Mouse (Mus musculus) retina, embryonic 14.5 days (tissue): Measurements from ENCODE around the gene Gm21293.
"Not testable (repeated sequence)": the region's sequence is repeated elsewhere in the genome, so short reads cannot be mapped to it uniquely, and the experiment has no call there.

ENCODE experiments used
- DNase-seq: peaks from one replicate; pipeline ENCODE4 v3.0.0-alpha.2; 2015; ENCODE audit warnings: low spot score

Gm21293 gene

DNA sequence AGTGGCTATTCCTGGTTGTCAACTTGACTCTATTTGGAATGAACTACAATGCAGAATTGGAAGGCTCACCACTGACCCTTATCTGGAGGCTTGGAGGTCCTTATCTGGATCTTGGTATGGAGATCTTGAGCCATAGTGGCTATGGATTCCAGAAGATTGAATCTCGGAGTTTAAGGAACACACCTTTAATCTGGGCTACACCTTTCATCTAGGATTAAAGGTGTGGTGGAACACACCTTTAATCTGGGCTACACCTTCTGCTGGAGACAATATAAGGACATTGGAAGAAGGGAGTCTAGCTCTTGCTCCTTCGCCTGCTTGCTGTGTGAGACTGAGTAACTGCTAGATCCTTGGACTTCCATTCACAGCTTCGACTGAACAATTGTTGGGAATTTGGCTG is at the start of gene Gm21293:
TSS of gene Gm21293 (plus strand) at position 301 of the 400 bp plus-strand sequence.
- not testable (repeated sequence) for DNase-seq

- DNase-seq, result no peak
These were observed 32.7 kb upstream of the Gm21293 start for GRCm38 (mm10) chr10:104110044-104110443.

DNA sequence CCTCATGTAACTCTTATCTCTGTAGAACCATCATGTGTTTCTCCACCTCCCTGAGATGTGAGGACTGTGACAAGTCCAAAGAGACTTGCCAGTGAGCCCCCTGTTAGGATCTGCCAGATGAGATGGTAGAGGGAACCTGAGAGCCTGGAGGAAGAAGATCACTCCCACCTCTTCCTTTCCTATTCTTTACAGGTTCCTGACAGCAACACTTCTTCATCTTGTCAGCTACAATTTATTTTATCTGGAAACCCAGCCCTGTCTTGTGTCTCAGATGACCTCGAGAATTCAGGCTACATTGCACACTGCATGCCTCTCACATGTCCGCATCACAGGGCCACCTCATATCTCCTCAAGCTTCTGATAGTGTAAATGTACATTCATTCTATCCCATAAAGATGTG is 24.5 kb upstream of the Gm21293 start:
- DNase-seq, result no peak

DNA sequence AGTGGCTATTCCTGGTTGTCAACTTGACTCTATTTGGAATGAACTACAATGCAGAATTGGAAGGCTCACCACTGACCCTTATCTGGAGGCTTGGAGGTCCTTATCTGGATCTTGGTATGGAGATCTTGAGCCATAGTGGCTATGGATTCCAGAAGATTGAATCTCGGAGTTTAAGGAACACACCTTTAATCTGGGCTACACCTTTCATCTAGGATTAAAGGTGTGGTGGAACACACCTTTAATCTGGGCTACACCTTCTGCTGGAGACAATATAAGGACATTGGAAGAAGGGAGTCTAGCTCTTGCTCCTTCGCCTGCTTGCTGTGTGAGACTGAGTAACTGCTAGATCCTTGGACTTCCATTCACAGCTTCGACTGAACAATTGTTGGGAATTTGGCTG is 8.4 kb downstream of the Gm21293 start, which contains the start of gene Gm6763:
TSS of gene Gm6763 (plus strand) at position 301 of the 400 bp plus-strand sequence.
- DNase-seq, result not testable (repeated sequence)

- DNase-seq, result not testable (repeated sequence)
These were observed 16.9 kb downstream of the Gm21293 start, which contains the start of gene Gm8764 for GRCm38 (mm10) chr10:104159706-104160105. Gm8764 (plus strand) TSS chr10:104160006.

- not testable (repeated sequence) for DNase-seq
These were observed 25.4 kb downstream of the Gm21293 start, which contains the start of gene Gm21304 for GRCm38 (mm10) chr10:104168215-104168614. Gm21304 (plus strand) TSS chr10:104168515.

- DNase-seq, result not testable (repeated sequence)
These were observed 33.9 kb downstream of the Gm21293 start, which contains the start of gene Gm21312 for GRCm38 (mm10) chr10:104176724-104177123. Gm21312 (plus strand) TSS chr10:104177024.

- DNase-seq, result not testable (repeated sequence)
These were observed 42.4 kb downstream of the Gm21293 start, which contains the start of gene Gm20765 for GRCm38 (mm10) chr10:104185233-104185632. Gm20765 (plus strand) TSS chr10:104185533.

DNA sequence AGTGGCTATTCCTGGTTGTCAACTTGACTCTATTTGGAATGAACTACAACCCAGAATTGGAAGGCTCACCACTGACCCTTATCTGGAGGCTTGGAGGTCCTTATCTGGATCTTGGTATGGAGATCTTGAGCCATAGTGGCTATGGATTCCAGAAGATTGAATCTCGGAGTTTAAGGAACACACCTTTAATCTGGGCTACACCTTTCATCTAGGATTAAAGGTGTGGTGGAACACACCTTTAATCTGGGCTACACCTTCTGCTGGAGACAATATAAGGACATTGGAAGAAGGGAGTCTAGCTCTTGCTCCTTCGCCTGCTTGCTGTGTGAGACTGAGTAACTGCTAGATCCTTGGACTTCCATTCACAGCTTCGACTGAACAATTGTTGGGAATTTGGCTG is 51.0 kb downstream of the Gm21293 start, which contains the start of gene Gm4340:
TSS of gene Gm4340 (plus strand) at position 301 of the 400 bp plus-strand sequence.
- DNase-seq, result not testable (repeated sequence)
